Mouse (Mus musculus): ENCODE data around the gene Rfng. TPM values are rescaled to one million over a fixed set of nuclear protein-coding genes. Genes with fewer than 3 reads are reported as not detected.

Rfng gene
- polyA plus RNA-seq, 1 experiment from 2014 or later, result 32.6 TPM

DNA sequence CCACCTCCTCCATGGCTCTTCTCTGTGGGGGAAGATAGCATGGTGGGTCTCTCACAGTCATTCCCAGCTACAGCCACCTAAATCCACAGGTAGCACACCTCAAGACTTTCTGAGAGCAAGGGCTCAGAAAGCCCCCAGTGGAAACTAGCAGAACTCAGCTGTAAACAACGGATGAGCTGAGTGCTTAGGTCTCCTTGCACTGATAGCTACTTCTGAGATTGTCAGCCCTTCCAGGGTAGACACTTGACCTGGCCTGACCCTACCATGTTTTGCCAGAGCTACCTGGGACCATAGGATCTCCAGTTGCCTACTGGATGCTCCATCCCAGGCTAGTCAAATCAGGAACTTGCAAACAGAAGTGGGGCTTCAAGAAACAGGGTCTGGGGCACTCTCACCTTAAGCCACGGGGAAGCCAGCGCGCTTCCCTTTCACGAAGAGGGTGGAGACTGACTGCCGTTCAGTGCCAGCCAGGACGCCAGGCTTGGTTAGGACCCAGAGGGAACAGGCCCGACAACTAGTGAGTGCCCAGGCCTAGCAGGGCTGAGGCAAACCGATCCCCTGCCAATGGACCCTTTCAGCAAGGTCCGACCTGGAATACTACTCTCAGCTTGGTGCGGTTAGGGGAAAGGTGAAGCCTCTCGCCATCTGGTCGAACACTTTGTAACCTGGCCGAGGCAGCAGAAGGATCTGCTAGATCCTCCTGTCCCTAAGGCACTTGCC lies 39.0 kb upstream of the Rfng start:
- Histone ChIP-seq H3K27me3 (ENCODE audit: insufficient read depth, low read length) (no peaks in the 10 kb centered on the region), H3K9me3 (replicated peaks; ENCODE audit: low read length) (no peaks in the 10 kb centered on the region), H3K4me2 (ENCODE audit: low read length) (peak overlapping the region; percentile 92), H3K4me3 (replicated peaks; ENCODE audit: low read depth, low read length) (peak overlapping the region; percentile 66), H3K36me3 (ENCODE audit: insufficient read depth, low read length) (peaks cover 26% of the 10 kb centered on the region), H3K27ac (peak overlapping the region; percentile 94), H3K4me1 (replicated peaks; ENCODE audit: insufficient read depth, low read length) (peaks cover 21% of the 10 kb centered on the region), H3K9ac (ENCODE audit: low read depth, low read length) (peak overlapping the region; percentile 87)
- DNase-seq (ENCODE audit: low spot score) (peak; percentile 32), ATAC-seq (replicated peaks; ENCODE audit: low FRiP score, low read depth) (no peak)
- TF ChIP-seq CTCF (IDR thresholded peaks at IDR 0.05; ENCODE audit: low read depth), result no peak
- WGBS, result under 1% methylated on average over 14 of the region's 14 CpGs

DNA sequence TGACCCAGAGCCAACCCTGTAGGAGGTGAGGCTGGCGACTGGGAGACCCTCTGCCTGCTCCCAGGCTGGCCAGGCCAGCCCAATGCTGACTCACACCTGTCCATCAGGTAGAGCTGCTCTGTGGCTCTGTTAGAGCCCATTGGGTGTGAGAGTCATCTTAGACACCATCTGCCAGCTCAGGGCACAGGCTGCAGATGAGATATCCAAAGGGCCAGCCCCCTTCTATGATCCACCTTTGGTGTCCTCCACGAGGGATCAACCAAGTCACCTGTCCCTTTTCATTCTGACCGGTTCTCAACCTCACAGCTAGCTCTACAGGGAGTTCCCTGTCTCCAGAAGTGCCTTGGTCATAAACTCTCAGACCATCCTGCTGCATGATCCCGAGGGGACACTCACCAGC lies 38.3 kb upstream of the Rfng start:
- Histone ChIP-seq H3K9me3 (replicated peaks; ENCODE audit: low read length) (no peaks in the 10 kb centered on the region), H3K4me2 (ENCODE audit: low read length) (peak overlapping the region; percentile 92), H3K36me3 (ENCODE audit: insufficient read depth, low read length) (peaks cover 33% of the 10 kb centered on the region), H3K4me1 (replicated peaks; ENCODE audit: insufficient read depth, low read length) (peaks cover 21% of the 10 kb centered on the region), H3K9ac (ENCODE audit: low read depth, low read length) (peak overlapping the region; percentile 87), H3K4me3 (replicated peaks; ENCODE audit: low read depth, low read length) (peak overlapping the region; percentile 66), H3K27ac (no peak overlapping the region), H3K27me3 (ENCODE audit: insufficient read depth, low read length) (no peaks in the 10 kb centered on the region)
- no peak for TF ChIP-seq CTCF (IDR thresholded peaks at IDR 0.05; ENCODE audit: low read depth)
- DNase-seq (ENCODE audit: low spot score), result no peak
- ATAC-seq (replicated peaks; ENCODE audit: low FRiP score, low read depth), result no peak
- 35% methylated on average over 4 of the region's 4 CpGs for WGBS

DNA sequence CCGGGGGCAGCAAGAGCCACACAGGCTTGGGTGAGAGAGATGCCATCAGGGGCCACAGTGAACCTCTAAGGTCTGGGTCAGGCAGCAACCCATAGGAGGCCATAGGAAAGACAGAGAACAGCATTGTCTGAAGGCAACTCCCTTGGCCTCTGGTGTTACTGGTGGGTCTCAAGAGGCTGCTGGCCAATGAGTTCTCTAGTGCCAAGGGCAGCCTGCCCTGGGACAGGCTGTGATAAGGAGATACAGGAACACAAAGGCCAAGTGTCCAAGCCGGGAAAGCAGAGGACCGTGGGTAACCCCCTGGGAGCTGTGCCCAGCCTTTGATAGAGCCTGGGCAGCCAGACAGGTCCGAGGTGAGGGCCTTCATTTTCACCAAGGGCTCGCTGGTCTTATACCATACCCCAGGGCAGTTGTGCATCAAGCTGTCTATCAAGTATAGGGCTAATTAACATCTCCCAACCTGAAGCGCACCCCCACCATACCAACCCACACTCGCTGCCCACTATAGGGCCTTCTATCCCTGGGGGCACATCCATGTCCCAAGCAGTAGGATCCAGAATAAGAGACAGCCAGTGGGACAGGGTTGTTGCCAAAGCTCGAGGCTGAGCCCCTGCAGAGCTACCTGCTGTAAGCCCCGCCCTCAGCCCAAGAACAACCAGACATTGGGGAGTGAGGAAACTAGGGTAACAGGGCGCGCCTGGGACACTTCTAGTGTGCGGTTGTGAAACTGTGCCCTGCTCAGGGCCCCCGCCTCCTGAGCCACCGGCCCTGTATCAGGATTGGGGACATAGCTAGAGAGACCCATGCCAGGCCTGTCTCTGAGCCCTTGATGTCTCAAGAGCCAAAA lies 37.3 kb upstream of the Rfng start:
- no peak for DNase-seq (ENCODE audit: low spot score)
- TF ChIP-seq CTCF (IDR thresholded peaks at IDR 0.05; ENCODE audit: low read depth), result no peak
- no peak overlapping the region; the same call in 1 of the 2 replicates for H3K9ac ChIP-seq (ENCODE audit: low read depth, low read length)

DNA sequence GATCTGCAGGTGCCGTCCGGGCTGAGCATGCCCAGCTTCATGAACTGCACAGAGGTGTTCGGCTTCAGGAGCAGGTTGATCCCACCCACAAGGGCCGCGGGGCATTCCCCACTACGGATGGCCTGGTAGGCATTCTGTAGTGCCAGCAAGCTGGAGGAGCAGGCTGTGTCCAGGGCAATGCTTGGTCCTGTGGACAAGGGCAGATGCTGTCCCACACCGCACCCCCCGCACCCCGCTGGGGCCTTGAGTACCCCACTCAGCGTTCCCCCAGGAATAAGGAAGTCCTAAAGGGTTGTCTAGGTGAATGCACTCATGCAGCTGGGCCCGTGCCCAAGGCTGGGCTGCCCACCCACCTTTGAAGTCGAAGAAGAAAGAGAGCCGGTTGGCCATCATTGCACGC lies 36.5 kb upstream of the Rfng start:
- Histone ChIP-seq H3K9ac (ENCODE audit: low read depth, low read length) (no peak overlapping the region), H3K9me3 (replicated peaks; ENCODE audit: low read length) (no peaks in the 10 kb centered on the region), H3K36me3 (ENCODE audit: insufficient read depth, low read length) (peaks cover 51% of the 10 kb centered on the region), H3K27ac (no peak overlapping the region), H3K4me2 (ENCODE audit: low read length) (no peak overlapping the region), H3K4me3 (replicated peaks; ENCODE audit: low read depth, low read length) (no peak overlapping the region), H3K4me1 (replicated peaks; ENCODE audit: insufficient read depth, low read length) (peaks cover 20% of the 10 kb centered on the region), H3K27me3 (ENCODE audit: insufficient read depth, low read length) (no peaks in the 10 kb centered on the region)
- ATAC-seq (replicated peaks; ENCODE audit: low FRiP score, low read depth), result no peak
- DNase-seq (ENCODE audit: low spot score), result no peak
- no peak for TF ChIP-seq CTCF (IDR thresholded peaks at IDR 0.05; ENCODE audit: low read depth)
- 94% methylated on average over 14 of the region's 14 CpGs for WGBS

More for the DNA sequence above, 37.3 kb upstream of the Rfng start:
- Histone ChIP-seq H3K27ac (no peak overlapping the region), H3K4me3 (replicated peaks; ENCODE audit: low read depth, low read length) (no peak overlapping the region), H3K9me3 (replicated peaks; ENCODE audit: low read length) (no peaks in the 10 kb centered on the region), H3K4me1 (replicated peaks; ENCODE audit: insufficient read depth, low read length) (peaks cover 21% of the 10 kb centered on the region), H3K36me3 (ENCODE audit: insufficient read depth, low read length) (peaks cover 43% of the 10 kb centered on the region), H3K27me3 (ENCODE audit: insufficient read depth, low read length) (no peaks in the 10 kb centered on the region), H3K4me2 (ENCODE audit: low read length) (no peak overlapping the region)
- ATAC-seq (replicated peaks; ENCODE audit: low FRiP score, low read depth), result no peak
- 80% methylated on average over 14 of the region's 14 CpGs for WGBS

DNA sequence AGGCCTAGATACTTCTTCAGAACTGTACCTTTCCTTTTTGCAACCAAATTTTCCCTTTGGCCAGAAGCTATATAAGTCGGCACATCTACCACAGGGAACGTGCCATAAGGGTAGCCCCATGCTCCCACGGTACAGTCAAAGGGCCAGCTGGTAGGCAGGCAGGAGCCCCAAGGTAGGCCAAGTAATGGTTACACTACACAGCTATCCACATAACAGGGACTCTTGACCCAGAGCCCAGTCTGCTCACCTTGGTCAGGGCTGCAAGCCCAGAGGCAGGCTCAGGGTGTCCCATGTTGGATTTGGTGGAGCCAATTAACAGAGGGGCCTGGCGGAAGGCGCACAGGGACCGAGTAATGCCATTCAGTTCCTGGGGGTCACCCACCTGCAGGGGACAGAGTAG lies 35.5 kb upstream of the Rfng start:
- DNase-seq (ENCODE audit: low spot score), result no peak
- H3K27ac ChIP-seq, result no peak overlapping the region
- peaks cover 60% of the 10 kb centered on the region for H3K36me3 ChIP-seq (ENCODE audit: insufficient read depth, low read length)
- H3K27me3 ChIP-seq (ENCODE audit: insufficient read depth, low read length), result no peaks in the 10 kb centered on the region
- no peak for TF ChIP-seq CTCF (IDR thresholded peaks at IDR 0.05; ENCODE audit: low read depth)
- WGBS, result 94% methylated on average over 6 of the region's 6 CpGs
- no peaks in the 10 kb centered on the region for H3K9me3 ChIP-seq (replicated peaks; ENCODE audit: low read length)
- no peak overlapping the region for H3K9ac ChIP-seq (ENCODE audit: low read depth, low read length)
- no peak overlapping the region for H3K4me2 ChIP-seq (ENCODE audit: low read length)
- H3K4me3 ChIP-seq (replicated peaks; ENCODE audit: low read depth, low read length), result no peak overlapping the region
- H3K4me1 ChIP-seq (replicated peaks; ENCODE audit: insufficient read depth, low read length), result peaks cover 12% of the 10 kb centered on the region
- ATAC-seq (replicated peaks; ENCODE audit: low FRiP score, low read depth), result no peak

DNA sequence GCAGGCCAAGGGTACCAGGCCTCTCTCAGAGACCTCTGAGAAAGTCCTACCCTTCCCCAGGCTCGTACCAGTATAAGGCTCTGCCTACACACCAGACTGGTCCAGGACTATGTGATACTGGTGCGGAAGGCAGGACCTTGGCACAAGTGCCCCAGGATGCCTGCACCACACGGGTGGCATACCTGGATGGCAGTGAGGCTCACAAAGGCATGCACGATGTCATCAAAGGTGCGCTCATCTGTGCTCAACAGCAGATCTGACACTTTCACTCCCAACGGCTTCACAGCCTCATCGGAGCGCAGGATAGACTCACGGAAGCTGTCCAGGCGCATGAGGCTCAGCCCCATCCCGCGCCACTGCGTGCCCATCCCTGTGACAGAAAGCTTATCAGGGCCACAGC lies 34.2 kb upstream of the Rfng start:
- DNase-seq (ENCODE audit: low spot score), result no peak
- Histone ChIP-seq H3K9ac (ENCODE audit: low read depth, low read length) (no peak overlapping the region), H3K4me2 (ENCODE audit: low read length) (no peak overlapping the region), H3K27me3 (ENCODE audit: insufficient read depth, low read length) (no peaks in the 10 kb centered on the region), H3K36me3 (ENCODE audit: insufficient read depth, low read length) (peaks cover 73% of the 10 kb centered on the region), H3K9me3 (replicated peaks; ENCODE audit: low read length) (no peaks in the 10 kb centered on the region), H3K27ac (no peak overlapping the region), H3K4me1 (replicated peaks; ENCODE audit: insufficient read depth, low read length) (peaks cover 12% of the 10 kb centered on the region), H3K4me3 (replicated peaks; ENCODE audit: low read depth, low read length) (no peak overlapping the region)
- ATAC-seq (replicated peaks; ENCODE audit: low FRiP score, low read depth), result no peak
- WGBS, result 92% methylated on average over 13 of the region's 13 CpGs
- no peak for TF ChIP-seq CTCF (IDR thresholded peaks at IDR 0.05; ENCODE audit: low read depth)

All from kidney, postnatal 0 days (tissue).